13 mouse cellular contexts compared by ENCODE assay signal in genomic region chr14:16603040-16603590, GRCm38 (mm10).
DNase-seq lines count a peak whose midpoint lies in the region; ATAC-seq lines count a peak whose summit lies in the region.
"Had no signal": no experiment of that assay in that cellular context is flagged by ENCODE, and none has a peak within 500 bp of the region (broad histone marks: within the 10 kb centered on the region; RNA-seq: fewer than 3 reads in every experiment).

No protein-coding gene starts in this region.

- no peaks in the 10 kb centered on the region for H3K36me3 ChIP-seq in heart, embryonic 12.5 days
- no peaks in the 10 kb centered on the region for H3K36me3 ChIP-seq in kidney, embryonic 15.5 days
- H3K36me3 ChIP-seq in forebrain, embryonic 16.5 days (ENCODE audit: control insufficient read depth, insufficient read depth) = no peaks in the 10 kb centered on the region
- H3K36me3 ChIP-seq: liver, embryonic 13.5 days had no signal

- H3K4me3 ChIP-seq in heart, embryonic 12.5 days = no peak overlapping the region
- no peak overlapping the region for H3K4me3 ChIP-seq in kidney, embryonic 15.5 days (replicated peaks)
- no peak overlapping the region for H3K4me3 ChIP-seq in forebrain, embryonic 16.5 days (replicated peaks; ENCODE audit: low read length)
- H3K4me3 ChIP-seq: liver, embryonic 13.5 days had no signal

- no peak overlapping the region for H3K27ac ChIP-seq in heart, embryonic 12.5 days (ENCODE audit: poor library complexity, severe bottlenecking)
- peak overlapping the region; percentile 61 for H3K27ac ChIP-seq in kidney, embryonic 15.5 days
- H3K27ac ChIP-seq in forebrain, embryonic 16.5 days (ENCODE audit: low read length) = no peak overlapping the region
- H3K27ac ChIP-seq: liver, embryonic 13.5 days; stomach, postnatal 0 days had no signal

- peaks cover 43% of the 10 kb centered on the region for H3K4me1 ChIP-seq in heart, embryonic 12.5 days (replicated peaks)
- peaks cover 31% of the 10 kb centered on the region for H3K4me1 ChIP-seq in kidney, embryonic 15.5 days
- H3K4me1 ChIP-seq in forebrain, embryonic 16.5 days (replicated peaks; ENCODE audit: control insufficient read depth, insufficient read depth, low read length) = peaks cover 3% of the 10 kb centered on the region; the same call in 1 of the 2 replicates
- H3K4me1 ChIP-seq: liver, embryonic 13.5 days had no signal

- H3K9ac ChIP-seq in heart, embryonic 12.5 days = peak overlapping the region; percentile 41; the same call in 1 of the 2 replicates
- no peak overlapping the region for H3K9ac ChIP-seq in kidney, embryonic 15.5 days
- H3K9ac ChIP-seq in forebrain, embryonic 16.5 days (replicated peaks; ENCODE audit: low read depth, low read length) = no peak overlapping the region
- H3K9ac ChIP-seq: liver, embryonic 13.5 days had no signal

- intact Hi-C loops in heart, postnatal 36 days (cut with DNase I) = no loop called here

- H3K4me2 ChIP-seq in heart, embryonic 12.5 days = no peak overlapping the region
- no peak overlapping the region for H3K4me2 ChIP-seq in kidney, embryonic 15.5 days
- no peak overlapping the region for H3K4me2 ChIP-seq in forebrain, embryonic 16.5 days (ENCODE audit: low read length)
- H3K4me2 ChIP-seq: liver, embryonic 13.5 days had no signal

- 0 out of 2 replicates have a peak, but pooled peaks have one; percentile 38 for ATAC-seq in heart, embryonic 12.5 days (ENCODE audit: insufficient number of reproducible peaks, low FRiP score)
- peak; percentile 69 for ATAC-seq in kidney, embryonic 15.5 days (replicated peaks; ENCODE audit: low FRiP score)
- no peak for ATAC-seq in inflammation-experienced regulatory T-cells, adult 6 months
- ATAC-seq in forebrain, embryonic 16.5 days = no peak
- ATAC-seq: hindbrain, embryonic 16.5 days had no signal

- no peak for DNase-seq in heart, postnatal 36 days
- DNase-seq in embryo, embryonic 10.5 days (ENCODE audit: low spot score) = peak; percentile 74
- DNase-seq in lung, postnatal 4 days = peak; percentile 10 to 26
- no peak for DNase-seq in ovary, postnatal 36 days (ENCODE audit: low spot score)
- DNase-seq: liver, embryonic 13.5 days; right cerebral cortex, adult 18-20 months had no signal

- WGBS in heart, embryonic 12.5 days = 8% methylated on average over 5 of the region's 5 CpGs
- 10% methylated on average over 5 of the region's 5 CpGs for WGBS in kidney, embryonic 15.5 days
- WGBS in forebrain, embryonic 16.5 days = 60% methylated on average over 5 of the region's 5 CpGs

- H3K27me3 ChIP-seq in heart, embryonic 12.5 days (replicated peaks) = no peaks in the 10 kb centered on the region
- no peaks in the 10 kb centered on the region for H3K27me3 ChIP-seq in kidney, embryonic 15.5 days
- H3K27me3 ChIP-seq in forebrain, embryonic 16.5 days (replicated peaks; ENCODE audit: control insufficient read depth, insufficient read depth, low read length) = no peaks in the 10 kb centered on the region
- H3K27me3 ChIP-seq: CH12.LX; liver, embryonic 13.5 days had no signal

- no peaks in the 10 kb centered on the region for H3K9me3 ChIP-seq in heart, embryonic 12.5 days (replicated peaks)
- H3K9me3 ChIP-seq in kidney, embryonic 15.5 days (replicated peaks) = no peaks in the 10 kb centered on the region
- H3K9me3 ChIP-seq in forebrain, embryonic 16.5 days (ENCODE audit: control insufficient read depth, low read length) = no peaks in the 10 kb centered on the region
- H3K9me3 ChIP-seq: liver, embryonic 13.5 days had no signal

Comparison
In these comparisons a context has a peak if more than half of its experiments do, and no peak if none do; other contexts are left out.
1. ATAC-seq: peak in heart, embryonic 12.5 days (single experiment) and kidney, embryonic 15.5 days (single experiment); none in inflammation-experienced regulatory T-cells, adult 6 months (single experiment) and forebrain, embryonic 16.5 days (single experiment).
2. DNase-seq: peak in embryo, embryonic 10.5 days (single experiment) and lung, postnatal 4 days (2 of 2); none in heart, postnatal 36 days (0 of 2) and ovary, postnatal 36 days (single experiment).